Comparison of ENCODE assay signal across 16 mouse cellular contexts in the genomic region with DNA sequence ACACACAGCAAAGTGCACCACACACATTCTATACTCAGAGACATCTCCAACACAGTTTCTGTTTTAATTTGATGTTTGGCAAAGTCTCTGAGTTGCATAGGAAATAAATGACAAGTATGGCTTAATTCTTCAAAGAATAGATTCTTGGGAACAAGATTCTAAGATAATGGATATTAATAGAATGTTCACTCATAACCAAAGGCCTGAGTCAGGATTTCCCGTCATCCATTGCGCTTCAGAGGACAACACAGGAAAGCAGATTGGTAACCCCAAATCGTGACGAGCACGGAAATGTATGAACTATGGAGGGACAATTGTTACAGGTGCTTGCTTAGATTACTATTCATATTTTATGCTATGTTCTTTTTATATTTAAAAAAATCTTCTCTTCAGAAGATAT.
"Had no signal": no experiment of that assay in that cellular context is flagged by ENCODE, and none has a peak within 500 bp of the region (broad histone marks: within the 10 kb centered on the region; RNA-seq: fewer than 3 reads in every experiment).

No protein-coding gene starts in this region.

- H3K36me3 ChIP-seq: limb, embryonic 13.5 days; liver, embryonic 13.5 days; midbrain, embryonic 15.5 days; neural tube, embryonic 13.5 days had no signal

- H3K4me2 ChIP-seq: limb, embryonic 13.5 days; liver, embryonic 13.5 days; midbrain, embryonic 11.5 days; midbrain, embryonic 15.5 days; neural tube, embryonic 13.5 days had no signal

- H3K27ac ChIP-seq: kidney, postnatal 0 days; limb, embryonic 13.5 days; liver, embryonic 13.5 days; midbrain, embryonic 15.5 days; neural tube, embryonic 13.5 days had no signal

- H3K9me3 ChIP-seq: limb, embryonic 13.5 days; liver, embryonic 13.5 days; megakaryocyte, embryonic 14.5 days; midbrain, embryonic 15.5 days; neural tube, embryonic 13.5 days had no signal

- DNase-seq: kidney, adult 18-20 months; kidney, postnatal 4 days; left cerebral cortex, postnatal 4 days; liver, embryonic 13.5 days; lung, adult 2 months; retina, postnatal 1 day; right cerebral cortex, postnatal 4 days; spleen, adult 18-20 months; thymus, adult 18-20 months; thymus, postnatal 14 days had no signal

- H3K4me3 ChIP-seq: limb, embryonic 13.5 days; liver, embryonic 13.5 days; midbrain, embryonic 15.5 days; neural tube, embryonic 13.5 days had no signal

- H3K27me3 ChIP-seq: limb, embryonic 13.5 days; liver, embryonic 13.5 days; megakaryocyte, embryonic 14.5 days; midbrain, embryonic 15.5 days; neural tube, embryonic 13.5 days had no signal

- H3K9ac ChIP-seq: limb, embryonic 13.5 days; liver, embryonic 13.5 days; midbrain, embryonic 15.5 days; neural tube, embryonic 13.5 days had no signal

- ATAC-seq: midbrain, embryonic 15.5 days had no signal

- H3K4me1 ChIP-seq: limb, embryonic 13.5 days; liver, embryonic 13.5 days; midbrain, embryonic 15.5 days; neural tube, embryonic 13.5 days had no signal
